Mouse (Mus musculus) cerebellum, adult 8-10 months (tissue): Measurements from ENCODE around the gene Gsta4.
"Not testable (repeated sequence)": the region's sequence is repeated elsewhere in the genome, so short reads cannot be mapped to it uniquely, and the experiment has no call there.

Experiments
- DNase-seq: peaks from one replicate; pipeline ENCODE4 v3.0.0; 2022

The Gsta4 gene

GRCm38 (mm10) chr9:78185686-78186085 lies 3.1 kb downstream of the Gsta4 start:
- DNase-seq: no peak

GRCm38 (mm10) chr9:78188910-78189309 lies 6.3 kb downstream of the Gsta4 start:
- DNase-seq: no peak

- no peak for DNase-seq
Observed at GRCm38 (mm10) chr9:78190651-78191634, 8.4 kb downstream of the Gsta4 start.

GRCm38 (mm10) chr9:78191736-78192135 lies 9.2 kb downstream of the Gsta4 start:
- no peak for DNase-seq

- no peak for DNase-seq
Observed at GRCm38 (mm10) chr9:78193902-78194597, 11.5 kb downstream of the Gsta4 start.

- DNase-seq: no peak
Observed at GRCm38 (mm10) chr9:78195034-78195433, 12.5 kb downstream of the Gsta4 start.

- no peak for DNase-seq
Observed at GRCm38 (mm10) chr9:78197801-78198200, 15.2 kb downstream of the Gsta4 start.

GRCm38 (mm10) chr9:78204194-78204593 lies 21.6 kb downstream of the Gsta4 start:
- no peak for DNase-seq

GRCm38 (mm10) chr9:78208956-78209355 lies 26.4 kb downstream of the Gsta4 start:
- no peak for DNase-seq

- no peak for DNase-seq
Observed at GRCm38 (mm10) chr9:78210079-78210478, 27.5 kb downstream of the Gsta4 start.

- no peak for DNase-seq
Observed at GRCm38 (mm10) chr9:78210821-78211220, 28.2 kb downstream of the Gsta4 start.

GRCm38 (mm10) chr9:78211521-78211920 lies 28.9 kb downstream of the Gsta4 start:
- no peak for DNase-seq

GRCm38 (mm10) chr9:78212341-78213049 lies 29.9 kb downstream of the Gsta4 start:
- DNase-seq: no peak

- DNase-seq: no peak
Observed at GRCm38 (mm10) chr9:78217074-78217473, 34.5 kb downstream of the Gsta4 start.

GRCm38 (mm10) chr9:78222616-78223015 lies 40.0 kb downstream of the Gsta4 start:
- DNase-seq: no peak

GRCm38 (mm10) chr9:78223221-78223902 lies 40.8 kb downstream of the Gsta4 start:
- no peak for DNase-seq

- DNase-seq: no peak
Observed at GRCm38 (mm10) chr9:78224418-78224817, 41.8 kb downstream of the Gsta4 start.

- no peak for DNase-seq
Observed at GRCm38 (mm10) chr9:78225304-78225703, 42.7 kb downstream of the Gsta4 start.

GRCm38 (mm10) chr9:78228122-78228521 lies 45.5 kb downstream of the Gsta4 start:
- no peak for DNase-seq

GRCm38 (mm10) chr9:78229658-78230057 lies 47.1 kb downstream of the Gsta4 start:
- DNase-seq: not testable (repeated sequence)

GRCm38 (mm10) chr9:78230461-78230860 lies 47.9 kb downstream of the Gsta4 start, which contains the start of gene Gsta1:
Gene Gsta1, plus strand, starts transcription at chr9:78230656.
- DNase-seq: not testable (repeated sequence)

- DNase-seq: not testable (repeated sequence)
Observed at GRCm38 (mm10) chr9:78233121-78233695, 50.6 kb downstream of the Gsta4 start.
